Comparison of ENCODE assay signal across 8 mouse cellular contexts in the genomic region with DNA sequence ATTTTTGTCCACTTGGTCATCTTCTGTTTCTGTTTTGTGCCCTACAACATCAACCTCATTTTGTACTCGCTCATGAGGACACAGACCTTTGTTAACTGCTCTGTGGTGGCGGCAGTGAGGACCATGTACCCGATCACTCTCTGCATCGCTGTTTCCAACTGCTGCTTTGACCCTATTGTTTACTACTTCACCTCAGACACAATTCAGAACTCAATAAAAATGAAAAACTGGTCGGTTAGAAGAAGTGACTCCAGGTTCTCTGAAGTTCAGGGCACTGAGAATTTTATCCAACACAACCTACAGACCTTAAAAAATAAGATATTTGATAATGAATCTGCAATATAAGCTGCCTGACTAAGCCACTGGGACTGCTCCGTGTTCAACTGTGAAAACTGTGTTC. TPM values are rescaled to one million over a fixed set of nuclear protein-coding genes. Genes with fewer than 3 reads are reported as not detected.
A peak's percentile ranks its signal among the peaks of the same experiment; 100 is the strongest.
DNase-seq lines count a peak whose midpoint lies in the region; ATAC-seq and TF ChIP-seq lines count a peak whose summit lies in the region.

No protein-coding gene starts in this region.

- peak overlapping the region; percentile 51 for H3K4me2 ChIP-seq in embryonic facial prominence, embryonic 12.5 days (replicated peaks)
- peak overlapping the region; percentile 54 for H3K4me2 ChIP-seq in hindbrain, embryonic 14.5 days (replicated peaks)
- peak overlapping the region; percentile 50 for H3K4me2 ChIP-seq in liver, embryonic 15.5 days

- peaks cover 8% of the 10 kb centered on the region for H3K4me1 ChIP-seq in embryonic facial prominence, embryonic 12.5 days
- peaks cover 15% of the 10 kb centered on the region for H3K4me1 ChIP-seq in hindbrain, embryonic 14.5 days (replicated peaks; ENCODE audit: control insufficient read depth, insufficient read depth, low read length)
- peaks cover 22% of the 10 kb centered on the region for H3K4me1 ChIP-seq in liver, embryonic 15.5 days (replicated peaks)
- peaks cover 1% of the 10 kb centered on the region; the same call in 1 of the 2 replicates for H3K4me1 ChIP-seq in small intestine, adult 2 months (ENCODE audit: control insufficient read depth, insufficient read depth, insufficient read length, low read length)

- no peaks in the 10 kb centered on the region for H3K27me3 ChIP-seq in embryonic facial prominence, embryonic 12.5 days
- H3K27me3 ChIP-seq in hindbrain, embryonic 14.5 days (ENCODE audit: control insufficient read depth, insufficient read depth, low read length) = no peaks in the 10 kb centered on the region
- no peaks in the 10 kb centered on the region for H3K27me3 ChIP-seq in liver, embryonic 15.5 days
- no peaks in the 10 kb centered on the region for H3K27me3 ChIP-seq in small intestine, adult 2 months (ENCODE audit: control insufficient read depth, insufficient read depth, low read length)

- no peak for TF ChIP-seq POLR2A in small intestine, adult 2 months (IDR thresholded peaks at IDR 0.05; ENCODE audit: low read depth, low read length)

- H3K4me3 ChIP-seq in embryonic facial prominence, embryonic 12.5 days = peak overlapping the region; percentile 62
- peak overlapping the region; percentile 46 for H3K4me3 ChIP-seq in hindbrain, embryonic 14.5 days (replicated peaks; ENCODE audit: low read length)
- peak overlapping the region; percentile 53 for H3K4me3 ChIP-seq in liver, embryonic 15.5 days (replicated peaks)
- H3K4me3 ChIP-seq in small intestine, adult 2 months (ENCODE audit: low read depth, low read length) = peak overlapping the region; percentile 83

- no peak for TF ChIP-seq CTCF in small intestine, adult 2 months (IDR thresholded peaks at IDR 0.05; ENCODE audit: extremely low read depth, insufficient read length, insufficient replicate concordance, low read depth, low read length)

- peak overlapping the region; percentile 70 for H3K9ac ChIP-seq in embryonic facial prominence, embryonic 12.5 days
- H3K9ac ChIP-seq in hindbrain, embryonic 14.5 days = peak overlapping the region; percentile 62
- H3K9ac ChIP-seq in liver, embryonic 15.5 days = peak overlapping the region; percentile 22

- peaks cover 5% of the 10 kb centered on the region; the same call in 1 of the 2 replicates for H3K36me3 ChIP-seq in embryonic facial prominence, embryonic 12.5 days
- peaks cover 2% of the 10 kb centered on the region; the same call in 1 of the 2 replicates for H3K36me3 ChIP-seq in hindbrain, embryonic 14.5 days (replicated peaks; ENCODE audit: control insufficient read depth, insufficient read depth)
- peaks cover 10% of the 10 kb centered on the region; the same call in 1 of the 2 replicates for H3K36me3 ChIP-seq in liver, embryonic 15.5 days (replicated peaks)
- peaks cover 5% of the 10 kb centered on the region for H3K36me3 ChIP-seq in small intestine, adult 2 months (ENCODE audit: control insufficient read depth, insufficient read depth, low read length)

- H3K27ac ChIP-seq in embryonic facial prominence, embryonic 12.5 days = peak overlapping the region; percentile 95
- H3K27ac ChIP-seq in hindbrain, embryonic 14.5 days = peak overlapping the region; percentile 87
- peak overlapping the region; percentile 69 for H3K27ac ChIP-seq in liver, embryonic 15.5 days (replicated peaks)
- H3K27ac ChIP-seq in small intestine, adult 2 months (ENCODE audit: insufficient read depth, low read depth, low read length) = peak overlapping the region; percentile 91

- no peaks in the 10 kb centered on the region for H3K9me3 ChIP-seq in embryonic facial prominence, embryonic 12.5 days
- H3K9me3 ChIP-seq in hindbrain, embryonic 14.5 days (ENCODE audit: control insufficient read depth, low read length) = no peaks in the 10 kb centered on the region
- no peaks in the 10 kb centered on the region for H3K9me3 ChIP-seq in liver, embryonic 15.5 days (replicated peaks)

- no peak for ATAC-seq in embryonic facial prominence, embryonic 12.5 days (ENCODE audit: insufficient number of reproducible peaks, insufficient read depth, low FRiP score, low TSS enrichment)
- peak; percentile 63; the same call in 1 of the 2 replicates for ATAC-seq in hindbrain, embryonic 14.5 days (ENCODE audit: low FRiP score)
- 0 out of 2 replicates have a peak, but pooled peaks have one; percentile 37 for ATAC-seq in liver, embryonic 15.5 days (ENCODE audit: insufficient read depth)

- WGBS in embryonic facial prominence, embryonic 12.5 days = under 1% methylated on average over 6 of the region's 6 CpGs
- under 1% methylated on average over 6 of the region's 6 CpGs for WGBS in hindbrain, embryonic 14.5 days
- under 1% methylated on average over 6 of the region's 6 CpGs for WGBS in liver, embryonic 15.5 days (ENCODE audit: insufficient replicate concordance)
- under 1% methylated on average over 6 of the region's 6 CpGs for WGBS in small intestine, adult 2 months

- peak; percentile 27 to 44 for DNase-seq in heart, adult 18-20 months
- DNase-seq in heart, postnatal 25 days (ENCODE audit: low spot score) = no peak
- peak; percentile 56 for DNase-seq in hindbrain, embryonic 14.5 days (ENCODE audit: low spot score)
- no peak for DNase-seq in layer of hippocampus, adult 9-11 months
- no peak for DNase-seq in frontal cortex, postnatal 10 days (ENCODE audit: low spot score in 2 of 2)

- intact Hi-C loops in heart, postnatal 25 days (cut with DNase I) = no loop called here

RNA-seq across cellular contexts. Expression of a gene that starts 1.6 kb away (rescaled TPM):
- total RNA-seq in heart, adult 18-20 months (2021) = 1 to 10 TPM; 1.6 to 2.1 TPM
- 1 to 10 TPM; 3.3 to 3.8 TPM for total RNA-seq in heart, postnatal 25 days (2021)
- 15.8 and 16.2 TPM in 2 replicates for polyA plus RNA-seq in embryonic facial prominence, embryonic 12.5 days (2016; fragmentation: Nextera tagmentation; extraction: Ambion mirVana)
- polyA plus RNA-seq in hindbrain, embryonic 14.5 days (2014; fragmentation: Nextera tagmentation; extraction: Ambion mirVana) = 4.2 and 4.6 TPM in 2 replicates
- 4.8 and 4.9 TPM in 2 replicates for polyA plus RNA-seq in liver, embryonic 15.5 days (2015; fragmentation: Nextera tagmentation; extraction: Ambion mirVana)
- polyA plus RNA-seq in small intestine, adult 2 months (2012; rRNA removed) = 0.33 and 0.91 TPM in 2 replicates

Comparison
In these comparisons a context has a peak if more than half of its experiments do, and no peak if none do; other contexts are left out.
1. DNase-seq: peak in heart, adult 18-20 months (2 of 2) and hindbrain, embryonic 14.5 days (single experiment); none in heart, postnatal 25 days (single experiment), layer of hippocampus, adult 9-11 months (single experiment) and frontal cortex, postnatal 10 days (0 of 2).
2. Peak in every context shown above with its lines, with median percentiles within 50 percentile points of each other: H3K27ac ChIP-seq, H3K4me2 ChIP-seq, H3K4me3 ChIP-seq and H3K9ac ChIP-seq.